Mouse (Mus musculus): Measurements from ENCODE around the gene Skor1.

Gene Skor1

GRCm38 (mm10) chr9:63149372-63149766, 608 bp upstream of the Skor1 start:
- DNase-seq: no peak

- no peak for DNase-seq
Observed at GRCm38 (mm10) chr9:63147786-63148409, 863 bp downstream of the Skor1 start.

GRCm38 (mm10) chr9:63147296-63147695, 1.5 kb downstream of the Skor1 start:
- DNase-seq: no peak

GRCm38 (mm10) chr9:63146856-63147274, 1.9 kb downstream of the Skor1 start:
- no peak for DNase-seq

GRCm38 (mm10) chr9:63146126-63146855, 2.5 kb downstream of the Skor1 start:
- no peak for DNase-seq

- DNase-seq: no peak
Observed at GRCm38 (mm10) chr9:63145249-63146125, 3.3 kb downstream of the Skor1 start.

GRCm38 (mm10) chr9:63144502-63145248, 4.1 kb downstream of the Skor1 start:
- no peak for DNase-seq

- DNase-seq: no peak
Observed at GRCm38 (mm10) chr9:63143641-63144501, 4.9 kb downstream of the Skor1 start.

GRCm38 (mm10) chr9:63143227-63143626, 5.5 kb downstream of the Skor1 start:
- DNase-seq: no peak

- DNase-seq: no peak
Observed at GRCm38 (mm10) chr9:63142335-63143036, 6.3 kb downstream of the Skor1 start.

GRCm38 (mm10) chr9:63141641-63142334, 7.0 kb downstream of the Skor1 start:
- DNase-seq: no peak

- no peak for DNase-seq
Observed at GRCm38 (mm10) chr9:63140211-63140610, 8.6 kb downstream of the Skor1 start.

GRCm38 (mm10) chr9:63139661-63140060, 9.1 kb downstream of the Skor1 start:
- DNase-seq: no peak

GRCm38 (mm10) chr9:63138481-63138967, 10.2 kb downstream of the Skor1 start:
- DNase-seq: no peak

GRCm38 (mm10) chr9:63137615-63137915, 11.2 kb downstream of the Skor1 start:
- no peak for DNase-seq

- DNase-seq: no peak
Observed at GRCm38 (mm10) chr9:63136756-63137614, 11.8 kb downstream of the Skor1 start.

GRCm38 (mm10) chr9:63136241-63136640, 12.5 kb downstream of the Skor1 start:
- DNase-seq: no peak

GRCm38 (mm10) chr9:63135801-63136200, 13.0 kb downstream of the Skor1 start:
- peak; percentile 45 to 72 for DNase-seq

GRCm38 (mm10) chr9:63135356-63135755, 13.4 kb downstream of the Skor1 start:
- DNase-seq: no peak

Data from kidney, postnatal 36 days (tissue).